ENCODE assay signal across 9 mouse cellular contexts in the genomic region with DNA sequence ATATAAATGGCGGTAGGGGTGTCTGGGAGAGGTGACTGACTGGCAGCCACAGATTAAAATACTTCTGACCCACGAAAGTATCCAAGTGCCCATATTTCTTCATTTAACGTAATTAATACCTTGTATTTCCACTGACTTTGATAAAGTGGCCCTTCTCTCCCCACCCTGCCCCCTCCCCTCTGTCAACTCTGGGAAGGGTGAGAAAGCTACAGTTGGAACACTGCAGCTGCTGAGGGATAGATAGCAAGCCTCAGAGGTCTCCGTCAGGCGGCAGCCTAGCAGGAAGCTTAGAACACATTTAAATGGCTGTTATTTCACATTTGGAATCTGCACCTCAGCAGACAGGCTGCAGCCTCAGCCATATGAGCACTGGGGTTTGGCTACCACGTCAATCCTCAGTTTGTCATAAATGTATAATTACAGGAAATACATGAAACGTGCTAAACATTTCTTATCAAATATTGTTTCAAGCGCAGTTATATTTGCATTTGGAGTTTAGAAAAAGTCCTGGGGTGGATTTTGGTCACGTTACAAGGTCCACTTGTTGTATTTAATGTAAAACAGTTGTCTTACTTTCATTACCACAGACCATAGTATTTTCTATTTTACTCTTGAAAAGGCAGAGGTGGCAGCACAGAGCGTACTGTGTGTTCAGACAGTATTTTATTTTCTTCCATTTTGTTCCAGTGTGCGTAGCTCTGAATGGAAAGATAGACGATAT.
A peak's percentile ranks its signal among the peaks of the same experiment; 100 is the strongest.
DNase-seq lines count a peak whose midpoint lies in the region; ATAC-seq lines count a peak whose summit lies in the region.
"Had no signal": no experiment of that assay in that cellular context is flagged by ENCODE, and none has a peak within 500 bp of the region (broad histone marks: within the 10 kb centered on the region; RNA-seq: fewer than 3 reads in every experiment).

No protein-coding gene starts in this region.

- peaks cover 29% of the 10 kb centered on the region for H3K4me1 ChIP-seq in heart, embryonic 11.5 days (ENCODE audit: control insufficient read depth, insufficient read depth, low read length)
- peaks cover 20% of the 10 kb centered on the region for H3K4me1 ChIP-seq in intestine, embryonic 16.5 days (ENCODE audit: control insufficient read depth, insufficient read depth, low read length)

- no peak for ATAC-seq in heart, embryonic 11.5 days (replicated peaks; ENCODE audit: insufficient number of reproducible peaks, low FRiP score, low TSS enrichment)
- ATAC-seq in intestine, embryonic 16.5 days, result peak; percentile 62; the same call in 1 of the 2 replicates
- ATAC-seq in megakaryocyte-erythroid progenitor cell, adult 5-6 weeks (replicated peaks; ENCODE audit: low FRiP score, low TSS enrichment, poor library complexity, severe bottlenecking), result peak; percentile 91

- H3K4me3 ChIP-seq in heart, embryonic 11.5 days (ENCODE audit: low read depth, low read length), result no peak overlapping the region
- H3K4me3 ChIP-seq in intestine, embryonic 16.5 days (ENCODE audit: low read length), result no peak overlapping the region
- H3K4me3 ChIP-seq: forebrain, embryonic 12.5 days had no signal

- H3K27me3 ChIP-seq in heart, embryonic 11.5 days (ENCODE audit: control insufficient read depth, insufficient read depth, low read length), result no peaks in the 10 kb centered on the region
- no peaks in the 10 kb centered on the region for H3K27me3 ChIP-seq in intestine, embryonic 16.5 days (replicated peaks; ENCODE audit: control insufficient read depth, insufficient read depth, low read length)

- WGBS in heart, embryonic 11.5 days (ENCODE audit: insufficient replicate concordance), result 36% methylated on average over 12 of the region's 12 CpGs
- WGBS in intestine, embryonic 16.5 days, result 49% methylated on average over 12 of the region's 12 CpGs

- H3K27ac ChIP-seq in heart, embryonic 11.5 days (ENCODE audit: low read depth, low read length), result peak overlapping the region; percentile 81
- no peak overlapping the region; the same call in 1 of the 2 replicates for H3K27ac ChIP-seq in intestine, embryonic 16.5 days (ENCODE audit: low read length)
- H3K27ac ChIP-seq: forebrain, embryonic 12.5 days had no signal

- H3K36me3 ChIP-seq in heart, embryonic 11.5 days (ENCODE audit: control insufficient read depth, insufficient read depth, low read length), result no peaks in the 10 kb centered on the region
- no peaks in the 10 kb centered on the region for H3K36me3 ChIP-seq in intestine, embryonic 16.5 days (ENCODE audit: control insufficient read depth, insufficient read depth, low read length)
- H3K36me3 ChIP-seq: forebrain, embryonic 12.5 days had no signal

- intact Hi-C loops in heart, postnatal 36 days (cut with DNase I), result no loop called here

- peak overlapping the region; percentile 42 for H3K4me2 ChIP-seq in heart, embryonic 11.5 days
- H3K4me2 ChIP-seq in intestine, embryonic 16.5 days (ENCODE audit: low read depth, low read length), result no peak overlapping the region
- H3K4me2 ChIP-seq: forebrain, embryonic 12.5 days had no signal

- no peak for DNase-seq in heart, postnatal 36 days
- peak; percentile 32 for DNase-seq in lung, postnatal 10 days
- DNase-seq in lung, postnatal 25 days (ENCODE audit: low spot score), result no peak
- no peak for DNase-seq in frontal cortex, postnatal 14 days (ENCODE audit: low spot score in 2 of 2)
- DNase-seq in ovary, postnatal 10 days (ENCODE audit: low spot score), result no peak

- no peaks in the 10 kb centered on the region for H3K9me3 ChIP-seq in heart, embryonic 11.5 days (replicated peaks; ENCODE audit: control insufficient read depth, low read length)
- H3K9me3 ChIP-seq in intestine, embryonic 16.5 days (ENCODE audit: control insufficient read depth, low read length), result no peaks in the 10 kb centered on the region
- H3K9me3 ChIP-seq: forebrain, embryonic 12.5 days had no signal

- no peak overlapping the region for H3K9ac ChIP-seq in heart, embryonic 11.5 days (ENCODE audit: low read depth, low read length)
- no peak overlapping the region for H3K9ac ChIP-seq in intestine, embryonic 16.5 days (ENCODE audit: low read depth, low read length)
- H3K9ac ChIP-seq: forebrain, embryonic 12.5 days had no signal
